Mouse (Mus musculus) embryonic fibroblast, embryonic 13.5 days (primary cell): ENCODE results near the gene Trpv4.

Experiments
- CTCF ChIP-seq: IDR thresholded peaks from 2 replicates; pipeline ENCODE4 v1.5.1; 2011; ENCODE audit warnings: mild to moderate bottlenecking, control low read depth, low read length, moderate library complexity, borderline replicate concordance; ENCODE audit not compliant: insufficient read depth
- POLR2A ChIP-seq: IDR thresholded peaks from 2 replicates; pipeline ENCODE4 v1.6.1; 2011; ENCODE audit warnings: low read depth, mild to moderate bottlenecking, control low read depth, low read length, moderate library complexity

GRCm38 (mm10) chr5:114707265-114708068, 49.2 kb upstream of the Trpv4 start, which contains the start of gene Tchp:
- TF ChIP-seq CTCF (0 out of 2 replicates have a peak, but pooled peaks have one; percentile 24), POLR2A (peak; percentile 71)
